Mouse (Mus musculus): Measurements from ENCODE around the gene Olfr652. TPM values are rescaled to one million over a fixed set of nuclear protein-coding genes. Genes with fewer than 3 reads are reported as not detected.

The Olfr652 gene
- 0.12 TPM for polyA plus RNA-seq (2017; shearing (Covaris generic))

DNA sequence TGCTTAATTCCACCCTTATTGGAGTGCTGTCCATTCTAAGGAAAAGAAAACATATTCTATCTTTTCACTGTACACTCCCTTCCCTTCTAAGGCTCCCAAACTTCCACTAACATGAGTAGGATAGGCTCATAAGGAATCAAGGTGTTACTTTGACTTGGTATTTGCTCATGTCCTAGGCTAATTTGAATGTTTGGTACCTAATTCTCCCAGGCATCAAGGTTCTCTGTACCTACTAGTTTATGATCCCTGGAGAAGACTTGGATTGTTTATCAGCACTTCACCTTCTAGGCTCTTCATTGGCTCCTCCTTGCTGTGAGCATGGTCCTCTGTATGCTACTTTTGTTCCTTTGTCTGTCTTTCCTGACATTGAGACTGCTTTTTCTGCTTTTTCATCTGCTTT, at the start of gene Olfr652:
Gene Olfr652, plus strand, starts transcription at position 301 of the 400 bp plus-strand sequence.

DNA sequence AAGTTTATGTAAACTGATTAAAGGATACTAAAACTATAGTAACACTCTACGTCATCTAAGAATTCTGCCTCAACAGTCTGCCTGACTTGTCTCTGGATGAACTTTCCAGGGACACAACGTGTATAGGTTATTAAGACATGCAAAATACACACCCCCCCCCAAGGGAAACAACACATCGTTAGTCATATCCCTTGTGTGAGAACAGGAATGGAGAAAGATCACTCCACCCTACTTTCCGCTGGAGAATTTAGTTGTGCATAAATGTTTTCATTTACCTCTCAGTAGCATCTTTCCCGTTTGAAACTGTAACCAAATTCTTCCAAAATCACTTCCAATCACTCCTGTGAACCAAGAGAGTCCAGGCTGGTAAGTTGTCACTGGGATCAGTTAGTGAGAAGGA, 10.9 kb upstream of the Olfr652 start, which contains the start of gene Olfr651:
Gene Olfr651, plus strand, starts transcription at position 301 of the 400 bp plus-strand sequence.

DNA sequence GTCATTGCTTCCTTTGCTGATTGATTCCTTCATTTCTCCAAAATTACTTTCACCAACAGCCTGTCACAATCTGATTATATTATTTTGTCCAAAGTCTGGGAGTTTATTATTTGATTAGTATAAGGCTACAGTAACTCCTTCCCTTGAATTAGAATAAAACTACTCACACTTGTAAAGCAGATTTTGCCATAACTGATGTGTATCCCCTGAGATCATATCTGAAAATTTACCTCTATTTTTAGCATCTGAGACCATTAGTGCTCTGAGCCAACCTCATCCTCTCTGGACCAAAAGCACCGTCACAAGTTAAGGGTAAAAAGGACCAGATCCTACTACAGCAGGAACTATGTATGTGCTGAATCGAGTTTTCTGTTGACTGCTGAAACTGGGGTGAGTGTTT, 16.3 kb downstream of the Olfr652 start, which contains the start of gene Olfr653:
Gene Olfr653, plus strand, starts transcription at position 301 of the 400 bp plus-strand sequence.

DNA sequence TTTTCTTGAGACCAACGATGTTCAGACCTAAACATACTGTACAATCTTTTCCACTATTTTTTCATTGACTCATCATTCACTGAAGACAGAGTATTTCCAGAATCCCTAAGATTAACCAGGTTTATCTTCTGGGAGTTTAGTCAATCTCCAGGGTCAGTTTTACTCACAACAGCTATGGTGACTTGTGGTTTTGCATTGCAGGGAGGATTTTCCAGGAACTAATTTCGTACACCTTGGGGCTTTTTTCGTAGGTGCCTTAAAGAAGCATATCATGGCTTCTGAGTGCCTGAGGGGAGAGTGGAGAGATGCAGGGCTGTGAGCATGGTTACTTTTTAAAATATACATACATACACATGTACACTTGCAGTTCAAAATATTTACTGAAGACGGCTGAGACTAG, 26.0 kb downstream of the Olfr652 start, which contains the start of gene Olfr654:
Gene Olfr654, plus strand, starts transcription at position 301 of the 400 bp plus-strand sequence.

DNA sequence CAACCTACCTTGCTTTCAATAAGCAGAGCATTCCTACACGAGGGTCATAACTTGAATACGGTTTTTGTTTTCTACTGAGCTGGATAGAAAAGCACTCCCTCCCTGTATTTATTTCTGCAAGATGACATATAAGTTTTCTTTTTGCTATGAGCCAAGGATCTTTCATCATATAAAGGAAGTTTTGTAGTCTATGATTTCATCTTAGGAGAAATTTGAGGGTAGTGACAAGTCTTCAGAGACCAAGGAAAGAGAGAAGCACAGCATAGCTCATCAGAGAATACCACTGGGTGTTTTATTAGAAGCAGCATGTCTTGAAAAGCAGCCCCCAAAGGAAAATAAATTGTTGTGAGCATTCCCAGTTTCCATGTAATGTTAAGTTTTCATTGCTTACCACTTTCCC, 41.0 kb downstream of the Olfr652 start, which contains the start of gene Olfr655:
Gene Olfr655, minus strand, starts transcription at position 101 of the 400 bp plus-strand sequence.

DNA sequence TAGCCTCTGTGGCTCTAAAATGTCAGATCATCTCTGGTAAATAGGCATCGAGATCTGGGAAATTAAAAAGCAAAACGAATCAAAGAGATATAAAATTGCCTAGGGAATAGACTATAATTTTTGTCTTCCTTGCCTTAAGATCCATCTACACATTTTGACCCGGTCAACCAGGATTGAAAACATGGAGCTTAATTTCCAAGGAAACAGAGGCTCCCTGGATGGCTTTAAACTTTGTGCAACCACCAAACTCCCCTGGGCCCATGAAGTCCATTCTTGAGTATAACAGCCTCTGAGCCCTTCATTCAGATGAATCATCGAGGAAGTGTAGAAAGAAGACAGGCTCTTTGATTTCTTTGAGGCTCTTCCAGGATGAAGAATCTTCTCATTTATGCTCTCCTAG, 53.0 kb downstream of the Olfr652 start, which contains the start of gene Olfr656:
Gene Olfr656, plus strand, starts transcription at position 301 of the 400 bp plus-strand sequence.

Other genes with a start within 250 kb of the Olfr652 start
- gene Trim12a, start 245.4 kb upstream of the Olfr652 start, polyA plus RNA-seq (2017; shearing (Covaris generic)): 153 TPM
- 1.8 TPM for gene Trim34b, start 231.4 kb upstream of the Olfr652 start, polyA plus RNA-seq (2017; shearing (Covaris generic))
- gene Trim12c, start 207.5 kb upstream of the Olfr652 start, polyA plus RNA-seq (2017; shearing (Covaris generic)): 26.2 TPM
- gene Trim30b, start 191.0 kb upstream of the Olfr652 start, polyA plus RNA-seq (2017; shearing (Covaris generic)): 1.3 TPM
- 0.72 TPM for gene Trim30c, start 160.1 kb upstream of the Olfr652 start, polyA plus RNA-seq (2017; shearing (Covaris generic))
- gene Trim30a, start 95.7 kb upstream of the Olfr652 start, polyA plus RNA-seq (2017; shearing (Covaris generic)): 62.1 TPM
- gene Trim30d, start 53.1 kb upstream of the Olfr652 start, polyA plus RNA-seq (2017; shearing (Covaris generic)): 17.5 TPM
- gene Olfr651, start 10.8 kb upstream of the Olfr652 start, polyA plus RNA-seq (2017; shearing (Covaris generic)): not detected
- gene Olfr653, start 16.4 kb downstream of the Olfr652 start, polyA plus RNA-seq (2017; shearing (Covaris generic)): not detected
- not detected for gene Olfr654, start 26.1 kb downstream of the Olfr652 start, polyA plus RNA-seq (2017; shearing (Covaris generic))
- gene Olfr655, start 40.9 kb downstream of the Olfr652 start, polyA plus RNA-seq (2017; shearing (Covaris generic)): not detected
- not detected for gene Olfr656, start 53.1 kb downstream of the Olfr652 start, polyA plus RNA-seq (2017; shearing (Covaris generic))
- gene Olfr657, start 63.9 kb downstream of the Olfr652 start, polyA plus RNA-seq (2017; shearing (Covaris generic)): not detected
- gene Olfr658, start 86.4 kb downstream of the Olfr652 start, polyA plus RNA-seq (2017; shearing (Covaris generic)): not detected
- 0.04 TPM for gene Olfr659, start 105.9 kb downstream of the Olfr652 start, polyA plus RNA-seq (2017; shearing (Covaris generic))
- not detected for gene Olfr661, start 125.6 kb downstream of the Olfr652 start, polyA plus RNA-seq (2017; shearing (Covaris generic))
- not detected for gene Usp17le, start 216.6 kb downstream of the Olfr652 start, polyA plus RNA-seq (2017; shearing (Covaris generic))

Measured in CD4-positive, CD25-positive, alpha-beta regulatory T cell (primary cell).